Comparison of ENCODE assay signal across 8 mouse cellular contexts in the genomic region with DNA sequence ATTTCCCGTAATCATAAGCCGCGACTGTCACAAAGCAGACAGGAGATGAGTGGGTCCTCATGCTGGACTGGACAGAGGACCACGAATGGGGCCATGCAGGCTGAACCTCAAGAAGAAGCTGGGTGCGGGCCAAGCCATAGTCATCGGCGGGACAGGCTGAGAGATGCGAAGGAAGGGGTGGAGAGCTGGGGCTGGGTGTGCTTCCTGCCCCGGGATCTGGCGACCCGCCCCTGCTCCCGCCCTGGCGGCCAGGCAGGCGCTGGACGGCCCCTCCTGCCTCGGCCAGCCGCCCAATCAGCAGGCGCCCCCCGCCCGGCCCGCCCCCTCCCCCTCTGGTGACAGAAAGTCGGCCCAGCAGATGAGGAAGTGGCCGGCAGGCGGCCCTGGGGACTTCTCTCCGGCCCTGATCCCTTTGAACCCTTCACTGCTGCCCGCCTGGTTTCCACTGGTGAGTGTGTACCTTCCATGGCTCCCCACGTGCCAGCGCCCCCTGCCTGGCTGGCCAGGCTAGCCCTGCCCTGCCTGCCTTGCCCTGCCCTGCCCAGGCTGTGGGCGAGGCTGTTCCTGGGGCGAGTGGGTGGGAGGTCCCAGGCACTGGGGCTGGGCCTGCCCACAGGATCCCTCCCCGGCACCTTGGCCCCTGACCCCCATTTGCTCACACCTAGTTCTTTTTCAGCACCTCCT. TPM values are rescaled to one million over a fixed set of nuclear protein-coding genes. Genes with fewer than 3 reads are reported as not detected.
DNase-seq lines count a peak whose midpoint lies in the region; ATAC-seq and TF ChIP-seq lines count a peak whose summit lies in the region.

A gene (plus strand): TSS at position 326 of the 684 bp plus-strand sequence.

- ATAC-seq in embryonic facial prominence, embryonic 13.5 days (ENCODE audit: insufficient number of reproducible peaks, insufficient read depth, low FRiP score, low TSS enrichment, low read depth) = peak; percentile 92
- peak; percentile 96 for ATAC-seq in limb, embryonic 13.5 days (ENCODE audit: low FRiP score, low read depth)
- peak; percentile 91 for ATAC-seq in midbrain, embryonic 15.5 days (replicated peaks)

- no peaks in the 10 kb centered on the region for H3K9me3 ChIP-seq in embryonic facial prominence, embryonic 13.5 days
- no peaks in the 10 kb centered on the region for H3K9me3 ChIP-seq in limb, embryonic 13.5 days
- no peaks in the 10 kb centered on the region for H3K9me3 ChIP-seq in midbrain, embryonic 15.5 days

- peak within 1 kb of the TSS; percentile 69 for H3K4me3 ChIP-seq in embryonic facial prominence, embryonic 13.5 days
- peak within 1 kb of the TSS; percentile 65 for H3K4me3 ChIP-seq in heart, adult 2 months
- H3K4me3 ChIP-seq in limb, embryonic 13.5 days = peak within 1 kb of the TSS; percentile 57
- peak within 1 kb of the TSS; percentile 43 for H3K4me3 ChIP-seq in midbrain, embryonic 15.5 days
- H3K4me3 ChIP-seq in spleen, adult 2 months (ENCODE audit: extremely low read depth, insufficient read depth, insufficient read length) = peak within 1 kb of the TSS; percentile 75

- intact Hi-C loops in heart, adult 2 months (cut with DNase I) = loop anchor here (1.0 to 5.0 kb wide), 3 partner anchors 19 to 89 kb away; a partner anchor contains a TSS

- H3K79me2 ChIP-seq in heart, adult 2 months (replicated peaks; ENCODE audit: control insufficient read depth, insufficient read depth, low read length) = no peaks in the 10 kb centered on the region; the same call in 1 of the 2 replicates

- 0 out of 2 replicates have a peak, but pooled peaks have one; percentile 12 for TF ChIP-seq EP300 in heart, adult 2 months (IDR thresholded peaks at IDR 0.05; ENCODE audit: insufficient read depth, low read depth, low read length)

- no peaks in the 10 kb centered on the region for H3K27me3 ChIP-seq in embryonic facial prominence, embryonic 13.5 days
- no peaks in the 10 kb centered on the region for H3K27me3 ChIP-seq in heart, adult 2 months (ENCODE audit: control insufficient read depth, insufficient read depth, low read length)
- H3K27me3 ChIP-seq in limb, embryonic 13.5 days = no peaks in the 10 kb centered on the region
- no peaks in the 10 kb centered on the region for H3K27me3 ChIP-seq in midbrain, embryonic 15.5 days (replicated peaks)
- no peaks in the 10 kb centered on the region for H3K27me3 ChIP-seq in spleen, adult 2 months (ENCODE audit: control insufficient read depth, insufficient read depth, low read length)

- peak; percentile 84 for TF ChIP-seq POLR2A in heart, adult 2 months (IDR thresholded peaks at IDR 0.05; ENCODE audit: insufficient read depth, low read depth, low read length)
- TF ChIP-seq POLR2A in spleen, adult 2 months (IDR thresholded peaks at IDR 0.05; ENCODE audit: low read depth, low read length) = peak; percentile 53

- H3K4me2 ChIP-seq in embryonic facial prominence, embryonic 13.5 days = peak within 1 kb of the TSS; percentile 85
- peak within 1 kb of the TSS; percentile 89 for H3K4me2 ChIP-seq in limb, embryonic 13.5 days (replicated peaks)
- peak within 1 kb of the TSS; percentile 68 for H3K4me2 ChIP-seq in midbrain, embryonic 15.5 days

- peak; percentile 64 for TF ChIP-seq CTCF in heart, adult 2 months (IDR thresholded peaks at IDR 0.05)
- TF ChIP-seq CTCF in spleen, adult 2 months (IDR thresholded peaks at IDR 0.05; ENCODE audit: extremely low read depth, insufficient read depth, insufficient read length, insufficient replicate concordance) = no peak

- peak within 1 kb of the TSS; percentile 85 for H3K27ac ChIP-seq in embryonic facial prominence, embryonic 13.5 days
- H3K27ac ChIP-seq in heart, adult 2 months = peak within 1 kb of the TSS; percentile 97
- peak within 1 kb of the TSS; percentile 76 for H3K27ac ChIP-seq in limb, embryonic 13.5 days
- peak within 1 kb of the TSS; percentile 62 for H3K27ac ChIP-seq in midbrain, embryonic 15.5 days
- peak within 1 kb of the TSS; percentile 81 for H3K27ac ChIP-seq in spleen, adult 2 months (ENCODE audit: insufficient read depth, low read length)

- peak within 1 kb of the TSS; percentile 81 for H3K9ac ChIP-seq in embryonic facial prominence, embryonic 13.5 days
- peak within 1 kb of the TSS; percentile 93 for H3K9ac ChIP-seq in heart, adult 2 months (ENCODE audit: low read depth, low read length)
- peak within 1 kb of the TSS; percentile 77 for H3K9ac ChIP-seq in limb, embryonic 13.5 days
- H3K9ac ChIP-seq in midbrain, embryonic 15.5 days = peak within 1 kb of the TSS; percentile 65

- WGBS in embryonic facial prominence, embryonic 13.5 days = 0% methylated on average over 23 of the region's 31 CpGs
- under 1% methylated on average over 29 of the region's 31 CpGs for WGBS in heart, adult 2 months
- under 1% methylated on average over 30 of the region's 31 CpGs for WGBS in limb, embryonic 13.5 days
- WGBS in midbrain, embryonic 15.5 days = under 1% methylated on average over 29 of the region's 31 CpGs
- under 1% methylated on average over 26 of the region's 31 CpGs for WGBS in spleen, adult 2 months

- peaks cover 28% of the 10 kb centered on the region for H3K36me3 ChIP-seq in embryonic facial prominence, embryonic 13.5 days
- no peaks in the 10 kb centered on the region for H3K36me3 ChIP-seq in heart, adult 2 months (ENCODE audit: control insufficient read depth, insufficient read depth, low read length)
- H3K36me3 ChIP-seq in limb, embryonic 13.5 days = peaks cover 32% of the 10 kb centered on the region
- 0 out of 2 replicates have a peak, but pooled peaks cover 1% of the 10 kb centered on the region for H3K36me3 ChIP-seq in midbrain, embryonic 15.5 days (replicated peaks)
- peaks cover 17% of the 10 kb centered on the region for H3K36me3 ChIP-seq in spleen, adult 2 months (ENCODE audit: control insufficient read depth, insufficient read depth, low read length)

- H3K4me1 ChIP-seq in embryonic facial prominence, embryonic 13.5 days = peaks cover 31% of the 10 kb centered on the region
- H3K4me1 ChIP-seq in heart, adult 2 months (ENCODE audit: control insufficient read depth, insufficient read depth, low read length) = peaks cover 6% of the 10 kb centered on the region
- peaks cover 30% of the 10 kb centered on the region for H3K4me1 ChIP-seq in limb, embryonic 13.5 days
- peaks cover 18% of the 10 kb centered on the region for H3K4me1 ChIP-seq in midbrain, embryonic 15.5 days
- peaks cover 11% of the 10 kb centered on the region for H3K4me1 ChIP-seq in spleen, adult 2 months (ENCODE audit: control insufficient read depth, insufficient read depth, insufficient read length)

- DNase-seq in 3T3-L1 (ENCODE audit: low read depth, low spot score) = peak; percentile 90
- peak; percentile 96 to 97 for DNase-seq in adrenal gland, postnatal 36 days
- DNase-seq in heart, adult 2 months = peak; percentile 92 to 96
- peak; percentile 88 to 92 for DNase-seq in kidney, adult 8-10 months
- peak; percentile 59 to 86 for DNase-seq in spleen, adult 2 months (ENCODE audit: low read depth in 1 of 2, low spot score in 2 of 2)

RNA-seq across cellular contexts. Expression of the gene that starts here (rescaled TPM):
- total RNA-seq in adrenal gland, postnatal 36 days (2021) = 100 to 1,000 TPM in 1 of 2 experiments, 10 to 100 TPM in 1; 91.2 to 115 TPM
- polyA plus RNA-seq in embryonic facial prominence, embryonic 13.5 days (2015; fragmentation: Nextera tagmentation; extraction: Ambion mirVana) = 55.7 and 62.8 TPM in 2 replicates
- total RNA-seq in heart, adult 2 months (2021) = 10 to 100 TPM; 16.4 to 17.5 TPM
- polyA plus RNA-seq in heart, adult 2 months (2012; rRNA removed) = 66.4 and 74.4 TPM in 2 replicates
- polyA plus RNA-seq in limb, embryonic 13.5 days (2015; fragmentation: Nextera tagmentation; extraction: Ambion mirVana) = 66.3 and 66.5 TPM in 2 replicates
- 30.7 and 31.4 TPM in 2 replicates for polyA plus RNA-seq in midbrain, embryonic 15.5 days (2015; fragmentation: Nextera tagmentation; extraction: Ambion mirVana)
- 105 and 130 TPM in 2 replicates for polyA plus RNA-seq in spleen, adult 2 months (2012; rRNA removed)

Comparison
In these comparisons a context has a peak if more than half of its experiments do, and no peak if none do; other contexts are left out.
1. Peak in every context shown above with its lines: DNase-seq, ATAC-seq, H3K4me3 ChIP-seq and H3K27ac ChIP-seq.
2. RNA of the gene that starts here (total RNA-seq): 91.2 to 115 TPM in adrenal gland, postnatal 36 days; 16.4 to 17.5 TPM in heart, adult 2 months; every median in the first group is over 4 times any median in the second.